Mouse (Mus musculus): Measurements from ENCODE around the gene Txn2. TPM values are rescaled to one million over a fixed set of nuclear protein-coding genes. Genes with fewer than 3 reads are reported as not detected.

The Txn2 gene
- polyA plus RNA-seq (2017; shearing (Covaris generic)): 100 to 1,000 TPM; 232 to 276 TPM

DNA sequence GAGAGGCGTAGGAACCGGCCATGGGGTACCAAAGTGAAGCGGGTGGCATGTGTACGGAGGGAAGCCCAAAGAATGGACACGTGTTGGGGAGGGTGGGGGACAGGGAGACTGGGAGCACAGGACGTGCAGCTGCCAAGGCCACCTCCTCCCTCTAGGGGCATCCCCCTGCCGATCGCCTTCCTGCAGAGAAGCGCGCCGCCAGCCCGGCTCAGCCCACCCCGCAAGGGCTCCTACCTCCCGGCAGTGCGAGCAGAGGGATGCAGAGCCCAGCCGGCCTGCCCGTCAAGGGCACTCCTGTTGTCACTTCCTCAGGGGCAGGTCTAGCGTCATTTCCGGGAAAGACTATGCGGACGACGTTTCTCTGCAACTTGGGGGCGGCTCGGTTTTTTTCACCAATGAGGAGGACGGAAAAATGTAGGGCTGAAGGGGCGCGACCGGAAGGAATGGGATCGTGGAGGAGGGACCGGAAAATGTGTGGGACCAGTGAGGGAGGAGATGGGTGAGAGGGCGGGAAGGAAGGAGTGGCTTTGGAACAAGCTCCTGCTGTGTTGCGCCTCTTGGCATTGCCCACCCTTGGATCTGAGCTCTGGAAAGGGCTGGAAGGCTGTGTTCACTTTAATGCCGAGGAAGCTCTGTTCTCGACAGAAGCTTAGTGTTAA is at the start of gene Txn2:
Txn2 (minus strand) TSS at position 334 of the 659 bp plus-strand sequence.
- ATAC-seq: peak; percentile 91

DNA sequence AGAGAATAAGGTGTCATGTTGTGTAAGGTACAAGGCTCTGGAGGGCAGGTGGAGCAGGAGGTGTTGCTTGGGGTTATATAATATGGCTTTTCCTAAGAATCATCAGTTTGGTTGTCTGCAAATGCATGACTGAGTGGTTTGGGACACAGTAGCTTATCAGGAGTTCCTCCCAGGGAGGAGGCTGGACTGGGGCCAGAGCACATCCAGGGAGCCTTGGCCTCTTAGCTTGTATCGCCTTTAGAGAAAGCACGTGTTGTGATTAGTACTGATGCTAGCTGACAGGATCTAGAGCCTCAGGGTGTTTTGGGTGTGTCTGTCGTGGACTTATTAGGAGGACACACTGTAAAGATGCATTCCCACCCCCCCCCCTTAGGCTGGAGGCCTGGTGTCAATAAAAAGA is 48.9 kb upstream of the Txn2 start:
- no peak for ATAC-seq

DNA sequence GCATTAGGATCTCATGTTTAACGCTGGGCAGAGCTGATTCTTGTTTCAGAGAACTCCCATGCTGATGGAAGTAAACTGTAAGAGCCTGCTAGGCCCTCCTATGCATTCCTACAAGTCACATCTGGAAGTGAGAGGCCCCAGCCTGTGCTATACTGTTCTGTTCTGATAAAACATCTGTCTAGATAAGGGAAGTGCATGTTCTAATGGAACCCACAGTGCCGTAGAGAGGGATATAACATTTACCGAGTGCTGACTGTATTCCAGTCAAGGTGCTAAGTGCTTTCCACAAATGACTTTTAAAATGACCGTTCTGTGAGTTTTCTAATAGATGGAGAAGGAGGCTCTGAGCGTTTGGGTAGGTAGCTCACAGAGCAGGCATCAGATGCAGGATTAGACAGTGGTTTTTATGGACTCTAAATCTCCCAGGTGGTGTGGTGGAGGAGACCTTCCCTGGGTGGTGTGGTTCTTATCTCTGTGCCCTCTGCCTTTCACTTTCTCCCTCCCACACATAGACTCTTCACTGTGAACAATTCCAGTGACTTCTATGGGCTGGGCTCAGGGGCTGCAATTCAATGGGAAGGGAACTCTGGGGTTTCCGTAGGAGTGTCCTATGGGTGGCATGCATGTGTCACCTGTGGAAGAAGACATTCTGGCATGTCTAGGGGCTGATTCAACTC is 45.5 kb upstream of the Txn2 start:
- no peak for ATAC-seq

DNA sequence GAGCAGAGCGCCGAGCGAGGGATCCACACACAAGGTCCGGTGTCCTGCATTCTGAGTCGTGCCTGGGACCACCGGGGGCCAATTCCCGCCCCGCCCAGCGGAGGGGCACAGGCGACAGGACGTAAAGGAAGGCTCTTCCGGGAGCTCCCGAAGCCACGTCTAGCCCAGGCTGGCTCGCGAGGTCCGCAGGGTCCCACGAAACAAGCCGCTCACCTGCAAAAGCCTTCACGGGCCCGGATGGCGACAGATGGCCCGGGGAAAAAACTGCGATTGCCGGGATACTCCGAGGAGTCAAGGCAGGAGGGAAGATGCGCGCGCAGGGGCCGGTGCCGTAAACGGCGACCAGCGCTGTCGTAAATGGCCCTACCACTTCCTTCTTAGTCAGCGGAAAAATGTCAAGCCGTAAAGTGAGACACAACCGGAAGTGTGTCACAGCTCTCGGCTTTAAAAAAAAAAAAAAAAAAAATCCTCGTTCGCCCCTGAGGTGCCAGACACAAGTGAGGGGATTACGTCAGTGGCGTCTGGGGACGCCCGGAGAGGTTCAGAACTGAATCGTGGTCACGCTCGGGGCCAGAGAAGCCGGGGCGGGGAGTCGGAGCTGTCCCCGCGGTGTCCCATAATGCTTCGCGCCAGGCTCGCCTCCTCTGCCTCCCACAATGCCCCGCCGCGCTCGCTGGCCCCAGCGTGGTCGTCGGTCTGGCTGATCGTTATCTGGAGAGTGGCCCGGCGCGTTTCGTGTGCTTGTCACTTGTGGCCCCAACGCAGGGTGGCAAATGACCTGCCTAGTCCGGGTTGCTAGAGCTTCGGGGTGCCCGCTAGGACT is 41.9 kb upstream of the Txn2 start, which contains the start of gene Eif3d:
Eif3d (minus strand) TSS at position 344 of the 823 bp plus-strand sequence.
- peak; percentile 85 for ATAC-seq

DNA sequence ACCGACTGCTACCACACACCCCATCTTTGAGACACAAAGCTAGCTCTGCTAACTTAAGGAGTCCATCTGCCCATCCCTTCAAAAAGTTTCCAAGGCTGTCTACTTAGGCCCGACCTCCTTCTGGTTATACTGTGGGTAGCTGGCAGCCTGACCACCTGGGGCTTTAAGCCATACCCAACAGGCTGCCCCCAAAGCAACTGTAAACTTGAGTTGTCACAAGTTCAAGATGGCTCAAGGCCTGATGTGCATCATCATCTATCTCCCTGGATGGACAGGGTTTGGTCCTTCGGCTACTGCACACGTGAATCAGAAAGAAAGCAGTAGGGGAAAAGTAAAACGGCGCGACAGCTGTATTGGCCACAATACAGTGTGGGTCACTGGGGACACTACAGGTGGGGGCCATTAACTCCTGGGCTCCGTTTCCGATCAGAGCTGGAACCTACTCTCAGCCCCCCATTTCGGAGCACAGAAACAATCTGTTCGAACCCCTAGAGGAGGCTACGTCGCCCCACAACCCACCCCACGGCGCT is 41.2 kb upstream of the Txn2 start:
- peak; percentile 12 for ATAC-seq

DNA sequence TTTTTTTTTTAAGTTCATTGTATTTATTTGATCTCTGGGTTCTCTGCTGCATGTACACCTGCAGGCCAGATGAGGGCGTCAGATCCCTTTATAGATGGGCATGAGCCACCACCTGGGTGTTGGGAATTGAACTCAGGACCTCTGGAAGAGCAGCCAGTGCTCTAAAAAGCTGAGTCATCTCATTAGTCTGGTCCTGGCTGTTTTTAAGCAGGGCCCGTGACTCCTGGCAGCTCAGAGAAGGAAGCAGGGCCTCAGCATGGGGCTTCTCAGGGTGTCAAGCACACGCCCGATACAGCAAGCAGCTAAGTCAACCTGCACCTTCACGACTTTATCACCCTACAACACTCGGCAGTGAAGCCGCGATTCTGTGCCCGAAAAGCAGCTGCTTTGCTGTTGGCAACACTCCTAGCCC is 36.3 kb upstream of the Txn2 start:
- no peak for ATAC-seq

DNA sequence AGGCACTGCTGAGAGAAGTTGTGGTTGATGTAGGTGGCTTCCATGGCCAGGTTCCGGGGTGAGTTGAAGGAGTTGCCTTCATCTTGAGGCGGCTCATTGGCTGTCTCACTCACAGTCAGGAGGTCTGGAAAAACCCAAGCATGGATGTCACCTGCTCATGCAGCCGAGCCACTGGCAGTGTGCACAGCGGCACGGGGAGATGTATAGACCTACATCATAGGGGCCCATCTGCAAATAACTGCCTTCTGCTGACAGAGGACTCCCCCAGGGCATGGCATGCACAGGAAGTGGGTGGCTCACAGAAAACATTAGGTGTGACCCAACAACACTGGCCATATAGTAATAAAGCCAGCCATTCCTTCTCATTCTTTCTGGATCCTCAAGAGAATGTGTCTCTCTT is 33.6 kb upstream of the Txn2 start:
- ATAC-seq: no peak

DNA sequence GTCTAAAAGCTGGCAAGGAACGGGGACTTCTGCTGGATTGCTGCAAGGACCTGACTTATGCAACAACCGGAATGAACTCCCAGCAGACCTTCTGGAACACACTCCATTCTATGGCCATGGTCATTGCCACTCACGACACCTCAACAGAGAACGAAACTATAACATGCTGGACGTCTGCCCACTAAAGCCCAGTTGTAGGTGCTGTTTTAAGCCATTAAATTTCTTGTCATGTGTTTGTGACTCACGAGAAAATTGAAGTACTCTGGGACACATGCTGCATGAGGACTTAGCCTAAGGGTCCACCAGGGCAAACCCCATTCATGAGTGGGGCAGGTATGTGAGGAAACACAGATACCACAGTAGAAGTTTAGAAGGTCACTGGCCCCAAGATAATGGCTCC is 31.9 kb upstream of the Txn2 start:
- ATAC-seq: no peak

DNA sequence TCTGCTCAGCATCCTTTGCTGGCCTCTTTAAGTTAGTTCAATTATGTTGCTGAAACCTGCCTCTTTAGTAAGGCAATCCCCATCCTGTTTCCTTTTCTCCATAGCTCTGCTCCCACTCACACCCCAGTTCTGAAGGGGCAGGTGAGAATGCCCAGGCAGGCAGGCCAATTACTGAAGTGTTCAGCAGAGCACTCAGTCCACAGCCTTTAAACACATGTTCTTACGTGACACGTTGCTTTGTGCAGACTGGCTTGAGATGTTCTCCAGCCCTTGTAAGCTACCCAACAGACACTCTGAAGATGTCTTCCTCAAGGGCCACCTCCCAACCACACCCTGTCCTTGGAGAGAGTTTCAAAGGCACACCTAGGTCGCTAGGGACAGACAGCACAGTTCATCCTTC is 29.3 kb upstream of the Txn2 start:
- no peak for ATAC-seq

DNA sequence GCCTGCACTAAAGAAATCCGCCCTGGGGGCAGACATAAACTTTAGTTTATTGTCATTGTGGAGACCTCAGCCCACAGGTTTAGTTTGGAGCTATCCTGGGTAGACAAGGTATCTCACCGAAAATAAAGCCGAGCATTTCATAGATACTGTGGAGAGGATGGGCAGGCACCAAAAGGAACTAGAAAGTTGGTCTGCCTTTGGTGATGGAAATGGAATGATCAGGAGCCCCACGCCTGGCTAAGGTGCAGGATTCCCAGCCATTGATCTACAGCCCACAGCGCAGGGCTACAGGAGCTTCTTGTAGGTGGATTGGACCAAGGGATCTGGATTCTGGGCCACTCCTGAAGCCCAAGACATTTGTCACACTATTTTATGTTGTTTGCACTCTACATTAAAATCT is 28.8 kb upstream of the Txn2 start:
- no peak for ATAC-seq

DNA sequence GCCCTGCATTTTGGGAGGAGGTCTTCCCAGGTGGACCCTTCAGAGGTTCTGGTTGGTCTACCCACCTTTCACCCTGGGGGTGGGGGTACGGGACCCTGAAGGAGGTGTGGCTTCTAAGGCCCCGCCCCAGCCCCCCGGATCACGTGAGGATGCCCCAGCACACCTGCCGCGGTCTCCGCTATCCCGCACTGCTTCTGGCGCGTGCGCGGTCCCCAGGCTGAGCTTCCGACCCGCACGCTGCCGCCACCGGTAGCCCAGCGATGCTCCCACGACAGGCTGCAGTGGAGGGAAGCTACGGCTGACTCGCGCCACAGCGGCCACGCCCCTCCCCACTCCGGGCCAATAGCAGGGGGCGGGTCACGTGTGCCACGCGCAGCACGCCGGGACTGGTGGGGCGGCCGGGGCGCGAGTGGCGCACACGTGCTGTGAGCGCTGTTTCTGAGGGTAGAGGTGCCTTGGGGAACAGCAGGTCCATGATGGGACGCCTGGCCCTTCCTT is 27.6 kb upstream of the Txn2 start, which contains the start of gene Foxred2:
Foxred2 (minus strand) TSS at position 319 of the 498 bp plus-strand sequence.
- ATAC-seq: peak; percentile 98

DNA sequence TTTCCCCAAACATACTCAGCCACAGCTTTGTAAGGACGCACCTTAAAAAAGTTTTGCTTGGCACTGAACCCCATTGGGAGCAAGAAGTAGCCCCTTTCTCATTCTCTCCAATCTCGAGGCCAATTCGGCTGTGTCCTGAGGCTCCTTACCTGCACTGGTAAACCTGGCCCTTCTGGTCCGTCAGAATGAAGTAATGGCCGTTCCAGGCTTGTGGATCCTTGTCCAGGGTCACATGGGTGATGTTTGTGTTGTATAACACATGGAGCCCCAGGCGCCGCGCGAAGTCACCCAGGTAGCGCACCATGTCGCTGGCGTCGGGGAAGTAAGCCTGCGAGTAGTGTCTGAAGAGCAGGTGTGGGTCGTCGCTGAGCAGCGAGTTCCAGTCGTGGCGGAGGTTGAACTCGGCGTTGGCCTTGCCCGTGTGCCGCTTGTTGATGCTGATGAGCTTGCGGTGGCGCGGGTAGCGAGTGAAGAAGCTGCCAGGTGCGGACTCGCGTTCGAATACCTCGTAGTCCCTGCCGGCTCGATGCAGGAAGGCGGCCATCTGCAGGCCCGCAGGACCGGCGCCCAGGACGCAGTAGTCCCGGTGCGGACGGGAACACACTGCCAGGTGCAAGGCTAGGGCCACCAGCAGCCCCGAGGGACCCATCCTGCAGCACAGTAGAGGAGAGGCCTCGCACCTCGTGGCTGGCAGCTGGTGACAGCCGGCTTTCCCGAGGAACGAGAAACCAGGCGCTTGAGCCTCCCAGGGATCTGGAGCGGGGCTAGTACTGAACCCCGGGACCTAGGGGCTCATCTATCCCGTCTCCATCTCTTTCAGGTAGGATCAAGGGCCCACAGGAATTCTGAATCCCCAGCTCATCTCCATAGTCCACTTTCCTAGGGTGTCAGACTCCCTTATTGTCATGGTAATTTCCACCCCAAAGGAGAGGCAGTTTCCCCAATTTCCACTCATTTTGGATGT is 26.9 kb upstream of the Txn2 start:
- no peak for ATAC-seq

DNA sequence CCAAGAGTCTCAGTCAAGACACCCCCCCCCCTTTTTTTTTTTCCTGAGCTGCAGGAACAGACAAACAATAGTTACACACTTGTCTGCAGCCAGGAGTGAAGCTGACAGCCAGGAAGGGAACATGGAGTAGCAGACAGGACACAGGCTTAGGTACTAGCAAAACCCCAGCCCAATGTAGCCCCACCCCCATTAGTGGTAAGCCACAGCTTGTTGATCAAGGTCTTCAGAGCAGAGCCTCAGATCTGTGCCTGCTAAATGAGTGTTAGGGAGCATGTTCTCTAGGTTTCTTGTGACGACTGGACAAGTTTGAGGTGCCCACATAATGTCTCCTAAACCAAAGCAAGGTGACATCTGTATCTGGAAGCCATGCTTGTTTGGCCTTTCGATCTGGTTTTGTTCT is 25.6 kb upstream of the Txn2 start:
- ATAC-seq: no peak

DNA sequence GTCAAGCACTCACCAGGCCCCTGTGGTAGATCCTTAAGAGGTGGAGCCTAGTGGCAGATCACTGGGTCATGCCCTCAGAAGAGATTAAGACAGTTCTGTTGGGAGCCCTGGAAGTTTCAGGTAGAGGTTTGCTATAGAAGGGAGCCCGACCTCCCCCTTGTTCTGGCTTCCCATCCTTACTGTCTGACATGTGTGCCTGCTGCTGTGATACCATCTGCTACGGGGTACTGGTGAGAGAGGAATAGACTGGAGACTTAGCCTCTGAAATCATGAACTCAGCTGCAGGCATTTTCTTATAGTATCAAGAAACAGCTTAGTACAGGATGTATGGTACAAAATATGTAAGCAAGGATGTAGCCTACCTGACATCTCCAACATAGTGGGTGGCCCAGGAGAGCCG is 24.1 kb upstream of the Txn2 start:
- no peak for ATAC-seq

DNA sequence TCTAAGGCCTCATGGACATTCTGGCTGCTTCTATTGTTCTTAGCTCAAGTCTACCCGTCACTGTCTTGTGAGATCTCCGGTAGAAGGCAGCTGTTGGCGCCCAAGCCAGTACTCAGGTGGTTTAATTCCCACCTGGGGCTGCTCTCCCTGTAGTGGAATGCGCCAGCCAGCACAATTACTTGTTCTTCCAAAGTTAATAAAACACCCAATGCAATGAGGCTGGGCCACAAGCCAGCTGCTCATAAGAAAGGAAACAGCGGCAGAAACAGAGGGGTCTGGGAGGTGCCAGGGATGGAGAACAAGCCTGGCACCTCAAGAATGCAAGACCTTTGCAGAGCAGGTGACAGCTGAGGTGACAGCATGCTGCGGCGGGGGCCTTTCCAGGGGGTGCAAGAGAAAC is 20.3 kb upstream of the Txn2 start:
- ATAC-seq: no peak

DNA sequence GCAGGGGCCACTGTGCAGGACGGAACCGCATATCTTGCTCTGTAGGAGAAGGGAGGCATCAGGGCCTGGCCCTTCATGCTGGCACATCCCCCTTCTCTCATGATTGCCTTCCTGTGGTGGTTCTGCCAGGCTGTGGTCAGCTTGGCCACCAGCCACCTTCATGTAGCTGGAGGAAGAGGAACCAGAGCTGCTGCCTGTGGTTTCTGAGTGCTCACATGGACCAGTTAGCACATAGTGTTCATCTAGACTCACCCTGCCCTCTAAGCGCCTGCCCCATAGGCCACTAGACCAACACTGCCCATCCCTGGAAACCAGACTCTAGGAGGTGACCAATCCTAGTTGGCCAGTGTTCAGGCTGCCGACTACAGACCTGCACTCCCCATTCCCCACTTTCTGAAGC is 16.9 kb upstream of the Txn2 start:
- no peak for ATAC-seq

DNA sequence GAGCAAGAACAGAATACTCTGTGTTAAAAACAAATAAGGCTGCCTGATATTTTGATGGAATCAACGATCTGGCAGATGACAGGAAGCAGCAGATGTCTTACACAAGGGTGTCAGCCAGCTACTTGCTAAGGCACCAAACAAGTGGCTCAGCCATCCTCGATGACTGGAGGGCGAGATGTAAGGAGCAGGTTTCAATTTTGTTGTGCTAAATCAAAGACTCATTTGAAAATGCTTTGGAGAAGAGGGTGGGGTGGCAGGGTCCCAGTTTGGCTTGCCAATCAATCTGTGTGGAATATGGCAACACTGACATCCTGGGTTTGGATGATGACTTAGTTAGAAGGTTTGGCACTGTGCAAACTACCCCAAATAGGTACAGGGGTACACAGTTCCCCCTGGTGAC is 12.8 kb upstream of the Txn2 start:
- no peak for ATAC-seq

DNA sequence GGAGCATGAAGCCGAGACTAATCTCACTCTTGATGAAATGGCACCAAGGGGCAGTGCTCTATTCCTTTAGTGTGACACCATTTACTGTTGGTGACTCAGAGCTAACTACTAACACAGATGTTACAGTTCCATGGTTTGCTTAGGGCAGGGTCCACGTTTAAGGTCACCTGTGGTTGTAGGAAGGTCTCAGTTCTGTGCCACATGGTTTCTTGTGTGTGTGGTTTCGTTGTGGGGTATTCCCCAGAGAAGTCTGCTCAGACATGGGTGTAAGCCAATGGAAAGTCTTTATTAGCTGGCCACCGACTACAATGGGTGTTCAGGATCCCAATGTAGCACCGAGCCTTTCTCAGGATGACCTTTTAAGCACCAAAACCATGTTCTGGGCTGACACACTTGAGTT is 9.7 kb upstream of the Txn2 start:
- ATAC-seq: no peak

DNA sequence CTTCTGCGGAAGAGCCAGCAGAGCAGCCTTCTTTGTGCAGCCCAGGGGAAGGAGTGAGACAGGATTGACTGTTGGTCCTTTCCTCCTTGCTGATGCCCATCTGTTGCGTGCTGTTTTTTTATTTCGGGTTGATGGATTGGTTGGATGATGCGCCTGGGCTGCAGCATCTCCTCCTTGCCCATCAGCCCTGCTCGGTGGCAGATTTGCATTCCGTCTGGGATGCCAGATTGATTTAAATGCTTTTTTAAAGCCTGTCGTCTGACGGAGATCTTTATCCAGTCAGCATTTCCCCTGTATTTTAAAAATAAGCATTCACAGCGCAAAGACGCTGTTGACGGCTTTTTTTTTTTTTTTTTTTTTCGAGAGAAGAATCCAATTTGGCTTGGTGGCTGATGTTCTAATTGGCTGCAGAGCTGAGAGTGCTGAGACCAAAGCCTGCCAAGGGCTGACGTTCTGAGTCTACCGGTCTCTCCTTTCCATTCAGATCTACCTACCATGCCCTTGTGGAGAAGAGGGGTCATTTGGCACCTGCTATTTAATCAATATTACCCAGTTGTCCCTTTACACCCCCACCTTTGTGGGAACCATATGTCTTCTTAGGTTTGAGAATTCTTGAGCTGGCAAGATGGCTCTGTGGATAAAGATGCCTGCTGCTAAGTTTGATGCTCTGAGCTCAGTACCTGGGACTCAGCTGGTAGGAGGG is 7.0 kb upstream of the Txn2 start:
- no peak for ATAC-seq

DNA sequence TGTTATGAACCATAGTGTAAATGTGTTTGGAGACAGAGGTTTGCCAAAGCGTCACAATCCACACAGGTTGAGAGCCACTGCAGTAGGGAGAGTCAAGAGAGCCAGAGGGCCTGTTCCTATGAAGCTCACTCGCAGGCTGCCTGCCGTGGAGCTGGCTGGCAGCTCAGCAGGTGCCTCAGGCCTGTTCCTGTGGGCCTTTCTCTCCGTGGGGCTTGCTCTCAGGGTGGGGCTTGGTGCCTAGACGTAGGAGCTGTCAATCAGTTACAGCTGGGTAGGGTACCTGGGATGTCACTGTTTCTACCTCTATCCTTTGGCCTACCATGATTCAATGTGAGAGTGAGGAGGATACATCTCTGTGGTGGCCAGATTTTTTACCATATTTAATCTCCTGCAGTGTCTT is 6.2 kb upstream of the Txn2 start:
- no peak for ATAC-seq

DNA sequence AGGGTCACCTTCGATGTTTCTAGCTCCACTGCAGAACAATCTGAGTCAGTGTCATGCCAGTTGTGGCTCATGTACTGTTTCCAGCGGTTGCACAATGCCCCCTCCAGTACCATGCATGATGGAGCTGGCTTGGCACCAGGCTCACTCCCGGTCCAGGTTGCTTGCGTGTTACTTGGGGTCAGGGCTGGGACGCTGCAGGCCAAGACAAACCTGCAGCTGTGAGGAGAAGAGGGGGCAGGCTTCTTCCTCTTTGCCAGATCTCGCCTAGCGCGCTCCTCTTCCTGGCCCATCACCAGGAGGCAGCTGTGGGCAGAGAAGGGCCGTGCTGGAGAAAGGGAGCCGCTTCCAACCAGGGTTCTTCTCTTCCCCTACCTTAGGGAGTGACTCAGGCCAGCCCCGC is 5.5 kb upstream of the Txn2 start:
- no peak for ATAC-seq
